Mouse (Mus musculus) 416B (cell line): ENCODE measurements around the gene Mlec.
A peak's percentile ranks its signal among the peaks of the same experiment; 100 is the strongest.
"Not testable (repeated sequence)": the region's sequence is repeated elsewhere in the genome, so short reads cannot be mapped to it uniquely, and the experiment has no call there.

Experiments
- DNase-seq: peaks from one replicate; pipeline ENCODE4 v3.0.0; 2011; ENCODE audit warnings: low read depth

The Mlec gene

DNA sequence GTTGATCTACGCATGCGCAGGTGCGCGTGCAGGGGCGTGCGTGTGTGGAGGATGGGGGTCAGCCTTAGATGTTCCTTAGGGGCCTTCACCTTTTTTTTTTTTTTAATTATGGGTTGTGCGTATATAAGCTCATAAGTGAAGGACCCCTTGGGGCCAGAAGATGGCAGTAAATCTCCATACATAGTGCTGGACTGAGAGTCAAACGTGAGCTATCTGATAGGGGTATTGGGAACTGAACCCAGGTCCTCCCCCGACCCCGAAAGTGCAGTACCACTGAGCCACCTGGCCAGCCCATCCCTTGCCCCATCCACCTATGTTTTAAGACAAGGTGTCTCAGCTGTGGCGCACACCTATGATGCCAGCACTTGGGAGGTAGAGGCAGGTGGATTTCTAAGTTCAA is 21.6 kb upstream of the Mlec start:
- peak; percentile 43 for DNase-seq

DNA sequence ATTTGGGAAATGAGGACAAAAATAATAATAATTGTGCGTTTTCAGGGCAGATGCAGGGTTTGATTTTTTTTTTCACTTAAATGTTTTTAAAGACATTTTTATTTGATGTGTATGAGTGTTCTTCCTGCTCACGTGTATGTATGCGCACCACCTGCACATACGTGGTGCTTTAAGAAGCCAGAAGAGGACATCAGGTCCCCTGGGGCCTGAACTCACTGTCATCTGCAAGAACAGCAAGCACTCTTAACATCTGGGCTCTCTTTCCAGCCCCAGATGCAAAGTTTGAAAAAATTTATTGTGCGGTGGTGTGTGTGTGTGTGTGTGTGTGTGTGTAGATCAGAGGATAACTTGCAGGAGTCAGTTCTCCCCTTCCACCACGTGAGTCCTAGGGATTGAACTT is 19.9 kb upstream of the Mlec start:
- DNase-seq: no peak

DNA sequence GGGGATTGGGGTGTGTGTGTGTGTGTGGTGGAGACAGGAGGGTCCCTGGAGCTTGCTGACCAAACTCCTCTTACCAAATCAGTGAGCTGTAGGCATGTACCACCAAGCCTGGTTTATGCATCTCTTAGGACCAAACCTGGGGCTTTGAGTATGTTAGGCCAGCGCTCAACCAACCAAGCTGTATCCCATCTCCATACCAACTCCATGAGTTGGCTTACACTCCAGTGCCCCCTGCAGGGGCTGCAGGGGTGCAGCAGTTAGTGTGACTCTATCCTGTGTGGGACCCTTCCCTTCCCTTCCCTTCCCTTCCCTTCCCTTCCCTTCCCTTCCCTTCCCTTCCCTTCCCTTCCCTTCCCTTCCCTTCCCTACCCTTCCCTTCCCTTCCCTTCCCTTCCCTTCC is 16.6 kb upstream of the Mlec start:
- DNase-seq: peak; percentile 57

DNA sequence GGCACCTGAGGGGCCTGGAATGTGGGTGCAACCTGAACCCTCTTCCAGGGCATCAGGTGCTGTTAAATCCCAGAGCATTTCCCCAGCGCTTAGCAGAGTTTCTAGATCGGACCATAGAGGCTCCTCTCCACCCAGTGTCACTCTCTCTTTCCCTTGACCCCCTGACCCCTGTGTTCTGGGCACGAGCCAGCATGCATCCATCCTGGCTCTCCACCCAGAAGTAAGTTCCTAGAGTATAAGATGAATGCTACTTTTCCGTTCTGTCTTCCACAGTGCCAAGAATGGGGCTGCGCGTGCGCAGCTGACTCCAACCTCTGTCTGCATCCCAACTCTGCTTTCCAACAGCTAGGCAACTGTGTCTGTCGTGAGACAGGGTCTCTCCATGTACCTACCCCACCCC is 12.2 kb upstream of the Mlec start:
- DNase-seq: no peak

DNA sequence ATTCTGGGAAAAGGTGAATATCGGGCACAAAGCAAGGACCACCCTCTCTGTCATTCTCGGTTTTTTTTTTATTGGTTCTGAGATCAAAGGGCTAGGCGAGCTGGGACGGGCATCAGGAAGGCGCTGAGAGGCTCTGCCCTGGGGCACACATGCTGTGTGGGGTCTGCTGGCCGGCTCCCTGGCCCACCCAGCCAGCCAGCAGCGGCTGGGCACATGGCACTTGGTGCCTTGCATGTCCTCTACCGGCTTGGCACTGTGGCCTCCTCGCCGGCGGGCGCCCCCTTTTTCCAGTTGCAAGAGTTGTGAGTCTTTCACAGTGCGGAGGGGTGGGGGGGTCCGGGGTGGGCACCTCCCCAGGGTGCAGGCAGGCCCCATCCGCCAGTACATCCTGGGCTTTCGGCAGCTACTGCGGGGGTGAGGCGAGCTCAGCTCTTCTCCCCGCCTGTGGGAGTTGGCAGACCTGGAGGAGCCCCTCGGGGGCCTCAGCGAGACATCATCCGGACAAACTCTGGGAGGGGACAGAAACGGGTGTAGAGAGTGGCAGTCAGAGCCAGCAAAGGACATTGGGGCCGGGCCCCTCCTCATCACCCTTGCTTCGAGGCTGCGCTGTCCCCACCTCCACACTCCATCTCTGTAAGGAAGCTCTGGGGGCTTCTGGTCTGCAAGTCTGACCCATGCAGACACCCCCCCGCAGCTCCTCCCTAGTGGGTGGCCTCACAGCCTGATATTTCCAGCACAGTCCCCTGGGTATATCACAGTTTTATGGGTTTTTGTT is 10.8 kb upstream of the Mlec start:
- no peak for DNase-seq

DNA sequence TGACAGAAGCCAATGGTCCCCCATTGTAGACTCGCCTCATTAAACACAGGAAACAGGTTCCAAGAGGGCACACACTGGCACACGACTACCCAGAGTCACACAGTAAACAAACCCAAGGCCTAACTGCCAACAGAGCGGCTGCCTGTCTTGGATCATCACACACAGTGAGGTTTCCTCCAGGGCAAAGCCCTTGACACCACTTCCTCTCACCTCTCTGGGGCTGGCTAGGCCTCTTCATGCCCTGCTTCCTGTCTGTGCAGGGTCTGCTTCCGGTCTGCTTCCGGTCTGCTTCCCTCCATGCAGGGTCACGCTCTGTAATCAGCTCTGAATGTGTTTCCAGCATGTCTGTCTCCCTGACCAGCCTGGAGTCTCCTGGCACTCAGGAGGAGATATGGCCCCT is 9.4 kb upstream of the Mlec start:
- DNase-seq: peak; percentile 93

DNA sequence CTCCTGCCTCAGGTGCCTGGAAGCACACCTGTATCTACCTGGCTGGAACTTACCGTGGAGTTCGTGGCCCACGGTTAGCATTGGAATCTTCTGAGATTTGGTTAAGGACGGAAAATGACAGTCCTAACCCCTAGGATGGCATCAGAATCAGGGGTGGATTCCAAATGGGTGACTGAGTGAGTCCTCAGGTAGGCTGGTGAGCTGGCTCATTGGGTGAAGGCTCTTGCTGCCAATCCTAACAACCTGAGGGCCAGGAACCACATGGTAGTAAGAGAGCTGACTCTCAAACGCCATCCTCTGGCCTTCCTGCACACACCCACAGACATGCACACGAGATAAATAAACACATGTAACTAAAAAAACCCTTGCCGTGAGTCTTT is 8.8 kb upstream of the Mlec start:
- DNase-seq: peak; percentile 36

DNA sequence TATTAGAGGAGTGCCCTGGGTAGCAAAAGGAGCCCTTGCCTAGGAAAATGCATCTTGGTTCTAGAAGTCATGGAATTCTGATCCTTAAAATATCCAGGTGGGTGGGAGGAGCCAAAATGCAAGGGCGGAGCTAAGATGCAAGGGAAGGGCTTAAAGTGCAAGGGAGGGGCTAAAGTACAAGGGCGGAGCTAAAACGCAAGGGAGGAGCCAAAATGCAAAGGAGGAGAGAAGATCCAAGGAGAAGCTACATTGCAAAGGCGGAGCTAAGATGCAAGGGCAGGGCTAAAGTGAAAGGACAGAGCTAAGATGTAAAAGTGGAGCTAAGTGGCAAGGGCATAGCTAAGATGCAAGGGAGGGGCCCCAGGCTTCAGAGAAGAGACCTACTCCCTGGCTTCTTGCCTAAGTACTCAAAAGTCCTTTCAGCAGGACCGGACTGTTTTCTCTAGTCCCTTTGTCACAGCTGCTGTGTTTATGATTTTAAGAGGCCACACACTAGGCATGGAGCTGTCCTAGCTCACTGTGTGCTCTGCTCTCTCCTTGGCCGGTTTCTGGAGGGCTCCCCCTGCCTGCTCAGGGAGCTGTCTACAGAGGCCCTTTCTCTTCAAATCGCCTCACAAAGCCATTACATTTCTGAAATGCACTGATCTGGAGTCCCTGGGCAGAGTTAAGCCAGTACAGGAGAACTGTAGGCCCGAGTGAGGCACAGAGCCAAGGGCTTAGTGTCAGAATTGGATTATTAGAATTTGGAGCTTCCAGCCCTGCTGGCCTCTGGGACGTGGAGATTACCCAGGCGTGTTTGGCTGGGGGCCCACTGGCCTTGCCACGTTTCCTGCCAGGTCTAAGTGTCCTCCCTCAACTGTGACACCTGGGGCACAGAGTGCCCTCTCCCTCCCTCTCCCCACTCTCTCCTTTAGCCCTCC is 8.2 kb upstream of the Mlec start:
- peak; percentile 86 for DNase-seq

DNA sequence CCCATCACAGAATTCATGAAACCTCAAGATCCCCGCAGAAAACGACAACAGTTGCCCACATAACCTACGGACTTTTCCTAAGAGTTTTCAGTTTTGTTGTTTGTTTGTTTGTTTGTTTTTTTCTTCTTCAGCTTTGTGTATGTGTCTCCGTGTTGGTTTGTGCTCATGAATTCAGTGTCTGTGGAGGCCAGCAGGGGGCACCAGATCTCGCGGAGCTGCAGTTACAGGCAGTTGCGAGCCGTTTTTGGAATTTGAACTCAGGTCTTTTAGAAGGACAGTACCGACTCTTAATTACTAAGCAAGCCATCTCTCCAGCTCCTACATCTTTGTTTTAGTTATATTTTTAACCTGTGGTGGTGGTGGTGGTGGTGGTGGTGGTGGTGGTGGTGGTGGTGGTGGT is 7.4 kb upstream of the Mlec start:
- peak; percentile 59 for DNase-seq

DNA sequence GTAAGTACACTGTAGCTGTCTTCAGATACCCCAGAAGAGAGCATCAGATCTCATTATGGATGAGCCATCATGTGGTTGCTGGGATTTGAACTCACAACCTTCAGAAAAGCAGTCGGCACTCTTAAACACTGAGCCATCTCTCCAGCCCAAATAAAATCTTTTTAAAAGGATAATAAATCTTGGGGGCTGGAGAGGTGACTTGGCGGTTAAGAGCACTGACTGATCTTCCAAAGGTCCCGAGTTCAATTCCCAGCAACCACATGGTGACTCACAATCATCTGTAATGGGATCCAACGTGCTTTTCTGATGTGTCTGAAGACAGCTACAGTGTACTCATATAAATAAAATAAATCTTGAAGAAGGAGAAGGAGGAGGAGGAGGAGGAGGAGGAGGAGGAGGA is 6.5 kb upstream of the Mlec start:
- not testable (repeated sequence) for DNase-seq

DNA sequence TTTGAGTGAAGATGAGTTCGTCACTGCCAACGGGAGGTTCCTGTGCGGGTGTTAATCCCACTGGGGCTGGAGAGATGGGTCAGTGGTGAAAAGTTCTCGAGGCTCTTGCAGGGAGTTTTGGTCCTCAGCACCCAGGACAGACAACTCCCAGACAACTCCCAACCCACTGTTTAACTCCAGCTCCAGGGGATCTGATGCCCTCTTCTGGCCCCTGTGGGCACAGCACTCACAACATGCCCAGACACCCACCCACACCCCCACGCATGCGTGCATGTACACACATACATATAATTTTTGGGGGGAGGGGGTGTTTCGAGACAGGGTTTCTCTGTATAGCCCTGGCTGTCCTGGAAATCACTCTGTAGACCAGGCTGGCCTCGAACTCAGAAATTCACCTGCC is 5.6 kb upstream of the Mlec start:
- peak; percentile 62 for DNase-seq

DNA sequence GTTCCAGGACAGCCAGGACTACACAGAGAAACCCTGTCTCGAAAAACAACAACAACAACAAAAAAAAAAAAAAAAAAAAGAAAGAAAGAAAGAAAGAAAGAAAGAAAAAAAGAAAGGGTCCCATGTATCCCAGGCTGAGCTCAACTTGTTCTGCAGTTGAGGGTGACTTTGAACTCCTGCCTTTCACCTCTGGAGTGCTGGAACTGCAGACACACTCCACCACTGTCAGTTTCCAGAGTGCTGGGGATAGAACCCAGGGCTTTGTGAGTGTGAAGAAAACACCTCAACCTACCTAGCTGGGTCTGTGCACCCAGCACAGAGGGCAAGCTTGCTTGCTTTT is 3.9 kb upstream of the Mlec start:
- not testable (repeated sequence) for DNase-seq

DNA sequence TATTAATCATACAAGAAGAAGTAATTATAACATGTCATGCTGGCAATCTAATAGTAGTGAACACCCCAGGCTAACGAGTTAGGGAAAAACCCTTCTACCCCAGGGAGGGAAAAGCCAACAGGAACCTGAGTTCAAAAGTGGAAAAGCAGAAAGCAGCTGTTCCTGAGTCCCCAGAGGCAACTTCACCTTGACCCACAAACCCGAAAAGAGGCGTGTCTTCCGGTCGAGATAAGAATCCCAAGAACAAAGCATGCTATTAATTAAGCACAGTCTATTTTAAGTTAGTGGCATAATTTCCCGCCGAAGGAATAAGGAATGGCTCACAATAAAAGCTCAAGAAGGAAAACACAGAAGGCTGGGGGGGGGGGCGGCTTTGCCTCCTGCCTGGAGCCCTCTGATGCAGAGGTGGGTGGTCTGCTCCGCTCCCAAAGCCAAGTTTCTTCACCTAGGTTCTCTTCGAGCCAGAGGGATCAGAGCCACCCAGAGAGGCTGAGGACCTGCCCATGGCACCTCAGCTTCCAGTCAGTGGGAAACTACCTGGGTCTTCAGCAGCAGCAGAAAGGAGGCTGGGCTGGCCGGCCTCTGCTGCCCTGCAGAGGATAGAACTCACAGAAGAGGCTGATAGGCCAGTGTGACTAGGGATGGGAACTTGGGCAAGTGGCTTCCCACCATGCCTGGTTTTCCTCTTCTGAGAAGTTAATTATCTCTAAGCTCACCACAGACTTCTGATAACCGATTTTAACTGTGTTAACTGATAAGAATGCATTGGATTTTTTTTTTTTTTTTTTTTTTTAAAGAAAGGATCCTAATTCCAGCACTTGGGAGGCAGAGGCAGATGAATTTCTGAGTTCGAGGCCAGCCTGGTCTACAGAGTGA is 3.3 kb upstream of the Mlec start:
- DNase-seq: peak; percentile 76

DNA sequence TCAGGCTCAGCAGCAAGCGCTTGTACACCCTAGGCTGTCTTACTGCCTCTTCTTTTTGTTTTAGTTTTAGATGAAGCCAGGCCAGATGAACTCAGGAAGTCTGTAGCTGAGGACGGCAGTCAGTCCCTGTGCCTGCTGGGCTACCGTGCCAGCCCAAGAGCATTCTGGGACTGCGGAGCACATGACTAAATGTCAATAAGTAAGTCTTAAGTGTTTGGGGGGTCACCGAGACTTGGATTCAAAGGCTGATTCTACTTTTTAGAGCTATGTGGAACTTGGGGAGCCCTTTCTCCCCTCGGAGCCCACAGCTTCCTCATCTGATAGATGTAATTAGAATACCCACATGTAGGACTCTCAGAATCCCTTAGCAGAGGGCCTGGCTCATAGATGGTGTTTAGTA is 2.7 kb upstream of the Mlec start:
- DNase-seq: peak; percentile 64

DNA sequence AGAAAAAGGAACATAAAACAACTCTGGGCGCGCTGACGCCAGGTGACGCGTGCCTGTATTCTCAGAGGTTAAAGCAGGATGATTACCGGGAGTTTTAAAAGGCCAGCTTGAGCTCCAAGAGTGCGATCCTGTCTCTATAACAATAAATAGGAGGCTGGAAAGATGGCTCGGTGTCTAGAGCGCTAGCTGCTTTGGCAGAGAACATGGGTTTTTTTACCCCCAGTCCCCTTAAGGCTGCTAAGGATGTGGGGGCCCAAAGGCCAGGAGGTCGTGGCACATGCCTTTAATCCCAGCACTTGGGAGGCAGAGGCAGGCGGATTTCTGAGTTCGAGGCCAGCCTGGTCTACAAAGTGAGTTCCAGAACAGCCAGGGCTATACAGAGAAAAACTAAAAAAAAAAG is 1.2 kb upstream of the Mlec start:
- DNase-seq: no peak

DNA sequence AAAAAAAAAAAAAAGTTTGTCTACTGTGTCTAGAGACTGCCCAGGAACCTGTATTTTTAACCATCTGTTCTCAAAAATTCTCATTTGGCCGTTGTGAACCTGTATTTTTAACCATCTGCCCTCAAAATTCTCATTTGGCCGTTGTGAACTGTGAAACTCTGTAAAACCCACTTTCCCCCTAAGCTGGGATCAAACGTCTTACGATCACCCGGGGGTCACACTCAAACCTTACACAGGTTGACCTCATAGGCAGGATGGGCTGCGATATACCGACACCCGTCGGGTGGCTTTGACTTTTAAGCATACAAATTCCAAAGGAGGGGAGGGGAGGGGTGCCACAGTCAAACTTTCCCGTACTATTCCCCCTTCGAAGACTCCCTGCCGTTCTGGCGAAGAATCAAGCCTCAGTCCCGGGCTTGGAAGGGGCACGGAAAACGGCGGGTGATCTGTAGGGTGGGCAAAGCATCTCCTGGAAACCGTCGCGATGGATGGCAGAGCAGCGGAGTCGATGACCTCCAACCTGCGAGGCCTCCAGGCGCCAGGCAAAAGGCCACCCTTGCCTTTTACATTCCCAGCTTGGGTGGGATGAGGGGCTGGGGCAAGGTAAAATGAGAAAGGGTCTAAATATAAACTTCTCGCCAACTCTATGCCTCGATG is 918 bp downstream of the Mlec start:
- DNase-seq: peak; percentile 57

DNA sequence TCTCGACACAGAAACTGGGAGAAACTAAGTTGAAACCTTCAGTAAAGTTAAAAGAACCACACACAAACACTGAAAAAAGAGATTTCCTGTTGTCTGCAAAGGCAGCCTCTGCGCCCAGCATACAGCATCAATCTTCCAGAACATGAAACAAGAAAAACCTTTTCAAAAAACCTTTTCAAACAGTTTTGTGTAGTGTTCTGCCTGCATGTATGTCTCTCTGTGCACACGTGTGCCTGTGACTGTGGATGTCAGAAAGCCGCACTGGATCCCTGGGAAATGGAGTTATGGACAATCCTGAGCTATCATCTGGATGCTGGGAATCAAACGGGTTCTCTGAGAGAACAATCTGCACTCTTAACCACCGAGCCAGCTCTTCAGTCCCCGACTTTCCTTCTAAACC is 1.6 kb downstream of the Mlec start:
- no peak for DNase-seq

DNA sequence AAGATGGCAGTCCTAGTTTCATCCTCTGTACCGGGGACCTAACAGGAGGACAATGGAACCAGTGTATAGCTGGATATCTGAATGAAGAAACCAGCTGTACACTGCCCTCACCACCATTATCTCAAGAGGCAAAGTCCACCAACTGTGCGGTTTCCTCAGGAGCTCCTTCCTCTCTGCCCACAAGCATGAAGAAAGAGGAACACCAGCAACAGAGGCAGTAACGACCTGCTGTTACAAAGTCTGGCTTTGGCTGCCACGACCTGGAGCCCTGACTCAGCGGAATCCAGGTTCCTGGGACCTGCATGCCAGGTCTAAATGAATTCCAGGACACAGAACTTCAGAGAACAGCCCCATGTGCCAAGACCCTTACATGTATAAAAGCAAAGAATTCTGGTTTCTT is 2.1 kb downstream of the Mlec start:
- DNase-seq: peak; percentile 96

DNA sequence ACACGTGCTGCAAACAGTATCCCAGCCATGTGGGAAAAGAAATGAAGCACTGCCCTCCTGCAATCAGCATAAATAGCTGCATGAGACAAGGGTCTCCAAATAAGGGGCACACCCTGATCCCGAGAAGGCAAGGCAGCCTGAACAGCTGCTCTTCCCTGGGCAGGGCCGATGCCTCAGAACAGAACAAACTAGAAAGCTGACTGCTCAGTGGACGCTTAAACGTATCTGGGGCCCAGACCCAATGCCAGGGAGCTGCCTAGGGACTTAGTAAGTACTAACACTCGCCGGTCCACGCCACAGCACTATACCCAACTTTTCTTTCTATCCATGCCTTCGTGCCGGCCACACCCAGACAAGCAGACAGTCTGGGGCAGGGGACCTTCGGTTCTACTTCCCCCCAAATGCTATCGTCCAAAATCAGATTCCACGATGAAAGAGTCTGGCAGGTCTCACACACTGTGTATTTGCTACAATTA is 2.8 kb downstream of the Mlec start:
- no peak for DNase-seq

DNA sequence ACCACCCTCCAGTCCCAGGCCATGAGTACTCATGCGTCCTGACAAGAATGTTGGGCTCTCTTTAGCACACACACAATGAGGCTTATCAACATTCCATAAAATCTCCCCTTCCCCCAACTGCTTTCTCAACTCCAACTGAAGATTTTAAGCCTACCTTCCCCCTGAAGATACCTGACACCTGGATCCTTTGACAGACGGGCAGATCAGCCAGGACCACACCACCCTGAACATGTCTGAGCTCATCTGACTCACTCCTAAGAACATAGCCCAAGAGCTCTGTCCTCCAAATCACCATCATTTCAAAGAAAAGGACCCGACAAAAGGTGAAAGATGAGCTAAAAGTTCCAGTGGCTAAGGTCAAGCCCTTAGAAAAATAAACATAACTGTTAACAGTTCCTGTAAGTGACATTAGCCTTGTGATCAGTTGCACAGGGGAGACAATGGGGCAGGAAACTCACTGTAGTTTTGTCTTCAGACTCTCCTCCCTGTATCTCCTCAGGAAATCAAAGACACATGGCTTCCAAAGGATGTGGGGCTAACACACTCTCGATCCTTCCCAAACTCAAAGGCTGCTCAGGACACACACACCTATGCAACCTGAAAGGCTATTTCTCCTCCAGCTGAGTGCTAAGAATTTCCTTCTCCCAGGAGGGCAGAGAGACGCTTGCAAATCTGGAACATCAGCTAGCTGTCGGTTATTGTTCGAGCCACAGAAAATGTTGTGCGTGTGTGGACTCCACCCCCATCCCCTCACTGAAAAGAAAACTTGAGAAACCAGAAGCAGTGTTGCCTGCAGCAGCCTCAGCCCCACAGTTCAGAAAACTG is 5.6 kb downstream of the Mlec start:
- DNase-seq: no peak

DNA sequence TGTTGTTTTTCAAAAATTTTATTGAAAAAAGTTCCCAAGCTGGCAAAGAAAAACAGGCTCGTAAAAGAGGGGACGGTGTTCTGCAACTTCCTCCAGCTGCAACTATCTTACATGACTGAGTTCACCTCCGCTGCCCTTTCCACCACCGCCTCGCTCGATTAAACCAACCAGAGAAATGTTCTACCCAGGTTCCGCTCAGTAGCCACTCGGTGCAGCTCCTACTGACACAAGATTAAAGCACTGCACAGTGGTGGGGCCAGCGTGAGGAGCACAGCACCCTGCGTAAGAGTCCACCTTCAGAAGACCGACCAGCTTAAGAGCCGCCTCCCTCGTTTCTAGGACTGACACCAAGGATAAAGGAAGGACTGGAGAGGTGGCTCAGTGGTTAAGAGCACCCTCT is 6.5 kb downstream of the Mlec start:
- DNase-seq: no peak
